Mouse (Mus musculus): ENCODE data around the gene Dennd5a. TPM values are rescaled to one million over a fixed set of nuclear protein-coding genes. Genes with fewer than 3 reads are reported as not detected.

Gene Dennd5a
- polyA plus RNA-seq, 1 experiment from 2014 or later = 51.4 TPM

GRCm38 (mm10) chr7:109962596-109962995 is 2.3 kb upstream of the Dennd5a start:
- H3K4me3 ChIP-seq (ENCODE audit: low read depth, low read length) = no peak overlapping the region
- H3K27me3 ChIP-seq (ENCODE audit: insufficient read depth, low read length) = no peaks in the 10 kb centered on the region
- H3K36me3 ChIP-seq (ENCODE audit: insufficient read depth) = no peaks in the 10 kb centered on the region
- no peaks in the 10 kb centered on the region; the same call in 1 of the 2 replicates for H3K9me3 ChIP-seq (ENCODE audit: low read depth, low read length)
- peaks cover 2% of the 10 kb centered on the region; the same call in 1 of the 2 replicates for H3K4me1 ChIP-seq (ENCODE audit: insufficient read depth)
- no peak overlapping the region for H3K4me2 ChIP-seq
- ATAC-seq (ENCODE audit: insufficient read depth) (no peak), DNase-seq (no peak)
- H3K27ac ChIP-seq (ENCODE audit: low read depth) = 0 out of 2 replicates have a peak overlapping the region, but pooled peaks have one; percentile 24
- H3K9ac ChIP-seq = no peak overlapping the region
- WGBS = 71% methylated on average over 4 of the region's 4 CpGs
- TF ChIP-seq CTCF (IDR thresholded peaks at IDR 0.05; ENCODE audit: low read depth) = no peak

- Histone ChIP-seq H3K4me3 (ENCODE audit: low read depth, low read length) (no peak overlapping the region), H3K27me3 (ENCODE audit: insufficient read depth, low read length) (no peaks in the 10 kb centered on the region), H3K9me3 (ENCODE audit: low read depth, low read length) (no peaks in the 10 kb centered on the region; the same call in 1 of the 2 replicates), H3K27ac (ENCODE audit: low read depth) (no peak overlapping the region), H3K9ac (no peak overlapping the region), H3K4me2 (no peak overlapping the region), H3K36me3 (ENCODE audit: insufficient read depth) (no peaks in the 10 kb centered on the region), H3K4me1 (ENCODE audit: insufficient read depth) (peaks cover 2% of the 10 kb centered on the region; the same call in 1 of the 2 replicates)
- ATAC-seq (ENCODE audit: insufficient read depth) (no peak), DNase-seq (no peak)
- WGBS = 63% methylated on average over 2 of the region's 2 CpGs
- no peak for TF ChIP-seq CTCF (IDR thresholded peaks at IDR 0.05; ENCODE audit: low read depth)
Measured at GRCm38 (mm10) chr7:109961570-109961969, 1.3 kb upstream of the Dennd5a start.

- TF ChIP-seq CTCF (IDR thresholded peaks at IDR 0.05; ENCODE audit: low read depth) = no peak
- H3K27ac ChIP-seq (ENCODE audit: low read depth) = peak overlapping the region; percentile 92
- 8% methylated on average over 13 of the region's 13 CpGs for WGBS
- ATAC-seq (ENCODE audit: insufficient read depth) (peak; percentile 72; the same call in 1 of the 2 replicates), DNase-seq (no peak)
- H3K9ac ChIP-seq = peak overlapping the region; percentile 91
- no peaks in the 10 kb centered on the region for H3K27me3 ChIP-seq (ENCODE audit: insufficient read depth, low read length)
- H3K4me3 ChIP-seq (ENCODE audit: low read depth, low read length) = peak overlapping the region; percentile 72
- no peaks in the 10 kb centered on the region; the same call in 1 of the 2 replicates for H3K9me3 ChIP-seq (ENCODE audit: low read depth, low read length)
- H3K36me3 ChIP-seq (ENCODE audit: insufficient read depth) = no peaks in the 10 kb centered on the region
- H3K4me1 ChIP-seq (ENCODE audit: insufficient read depth) = peaks cover 4% of the 10 kb centered on the region; the same call in 1 of the 2 replicates
- peak overlapping the region; percentile 76 for H3K4me2 ChIP-seq
Measured at GRCm38 (mm10) chr7:109960613-109961154, 414 bp upstream of the Dennd5a start.

- H3K9ac ChIP-seq = peak overlapping the region; percentile 91
- no peak for TF ChIP-seq CTCF (IDR thresholded peaks at IDR 0.05; ENCODE audit: low read depth)
- H3K4me3 ChIP-seq (ENCODE audit: low read depth, low read length) = peak overlapping the region; percentile 72
- H3K27me3 ChIP-seq (ENCODE audit: insufficient read depth, low read length) = no peaks in the 10 kb centered on the region
- DNase-seq (no peak), ATAC-seq (ENCODE audit: insufficient read depth) (peak; percentile 25)
- 2% methylated on average over 18 of the region's 18 CpGs for WGBS
- H3K9me3 ChIP-seq (ENCODE audit: low read depth, low read length) = no peaks in the 10 kb centered on the region; the same call in 1 of the 2 replicates
- no peaks in the 10 kb centered on the region for H3K36me3 ChIP-seq (ENCODE audit: insufficient read depth)
- H3K27ac ChIP-seq (ENCODE audit: low read depth) = peak overlapping the region; percentile 92
- peak overlapping the region; percentile 76 for H3K4me2 ChIP-seq
- peaks cover 14% of the 10 kb centered on the region for H3K4me1 ChIP-seq (ENCODE audit: insufficient read depth)
Measured at GRCm38 (mm10) chr7:109958843-109959715, 1.2 kb downstream of the Dennd5a start.

- Histone ChIP-seq H3K27ac (ENCODE audit: low read depth) (no peak overlapping the region), H3K4me3 (ENCODE audit: low read depth, low read length) (peak overlapping the region; percentile 72), H3K27me3 (ENCODE audit: insufficient read depth, low read length) (no peaks in the 10 kb centered on the region), H3K36me3 (ENCODE audit: insufficient read depth) (no peaks in the 10 kb centered on the region), H3K9me3 (ENCODE audit: low read depth, low read length) (no peaks in the 10 kb centered on the region), H3K4me1 (ENCODE audit: insufficient read depth) (peaks cover 14% of the 10 kb centered on the region), H3K9ac (peak overlapping the region; percentile 91; the same call in 1 of the 2 replicates), H3K4me2 (peak overlapping the region; percentile 76)
- 69% methylated on average over 8 of the region's 8 CpGs for WGBS
- TF ChIP-seq CTCF (IDR thresholded peaks at IDR 0.05; ENCODE audit: low read depth) = no peak
- DNase-seq = no peak
- no peak for ATAC-seq (ENCODE audit: insufficient read depth)
Measured at GRCm38 (mm10) chr7:109957996-109958789, 2.1 kb downstream of the Dennd5a start.

- DNase-seq (no peak), ATAC-seq (ENCODE audit: insufficient read depth) (no peak)
- Histone ChIP-seq H3K4me3 (ENCODE audit: low read depth, low read length) (no peak overlapping the region), H3K9ac (no peak overlapping the region; the same call in 1 of the 2 replicates), H3K27me3 (ENCODE audit: insufficient read depth, low read length) (no peaks in the 10 kb centered on the region), H3K36me3 (ENCODE audit: insufficient read depth) (no peaks in the 10 kb centered on the region), H3K4me1 (ENCODE audit: insufficient read depth) (peaks cover 12% of the 10 kb centered on the region), H3K9me3 (ENCODE audit: low read depth, low read length) (no peaks in the 10 kb centered on the region), H3K4me2 (no peak overlapping the region), H3K27ac (ENCODE audit: low read depth) (0 out of 2 replicates have a peak overlapping the region, but pooled peaks have one; percentile 16)
- TF ChIP-seq CTCF (IDR thresholded peaks at IDR 0.05; ENCODE audit: low read depth) = no peak
- WGBS = 51% methylated on average over 6 of the region's 6 CpGs
Measured at GRCm38 (mm10) chr7:109954622-109955401, 5.5 kb downstream of the Dennd5a start.

Measured in lung, embryonic 14.5 days (tissue).